Mouse (Mus musculus) cerebellum, adult 2 months (tissue): ENCODE measurements around the gene Ugt1a6b.

Experiments used
- CTCF ChIP-seq: fragments of 200-500 bp; IDR thresholded peaks from 2 replicates; pipeline ENCODE4 v1.5.1; 2011; ENCODE audit warnings: low read depth, mild to moderate bottlenecking, control low read depth, low read length, moderate library complexity, borderline replicate concordance; ENCODE audit not compliant: insufficient read depth
- POLR2A ChIP-seq: fragments of 200-500 bp; IDR thresholded peaks from 2 replicates; pipeline ENCODE4 v1.6.1; 2011; ENCODE audit warnings: low read length, control low read depth, borderline replicate concordance; ENCODE audit not compliant: insufficient read depth

DNA sequence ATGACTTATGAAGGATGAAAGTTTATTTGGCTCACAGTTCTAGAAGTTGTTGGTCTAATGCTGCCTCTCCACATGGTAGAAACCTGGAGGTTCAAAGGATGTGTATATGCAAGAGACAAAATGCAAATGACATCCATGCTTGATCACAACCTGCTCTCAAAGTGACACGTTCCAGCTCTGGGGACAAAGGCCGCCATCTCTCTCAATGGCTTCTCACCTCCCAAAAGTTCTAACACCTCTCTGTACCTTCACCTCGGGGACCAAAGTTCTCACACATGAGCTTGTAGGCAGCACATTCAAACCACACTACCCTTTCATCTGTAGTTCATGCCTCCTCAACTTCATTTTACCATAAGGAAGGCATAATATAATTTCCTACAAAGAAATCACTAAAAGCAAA is 114.5 kb downstream of the Ugt1a6b start:
- no peak for TF ChIP-seq POLR2A
- TF ChIP-seq CTCF: no peak
